Comparison of ENCODE assay signal across 23 mouse cellular contexts in the genomic region with DNA sequence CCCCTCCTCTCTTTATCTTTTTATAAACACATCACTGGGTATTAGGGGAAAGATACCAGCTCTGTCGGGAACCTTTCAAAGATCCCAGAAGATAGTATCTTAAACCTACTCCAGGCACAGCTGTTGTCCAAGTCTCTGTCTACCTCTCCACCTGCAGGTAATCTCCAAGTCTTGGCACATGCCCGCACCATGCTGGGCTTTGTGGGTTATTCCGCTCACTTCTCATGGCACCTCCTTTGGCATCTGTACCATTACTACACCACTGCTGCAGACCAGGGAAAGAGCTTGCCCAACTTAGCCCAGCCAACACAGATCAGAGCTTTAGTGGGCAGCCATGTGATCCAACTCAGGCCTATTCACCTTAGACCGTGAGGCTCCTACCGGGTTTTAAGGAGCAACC.
"Had no signal": no experiment of that assay in that cellular context is flagged by ENCODE, and none has a peak within 500 bp of the region (broad histone marks: within the 10 kb centered on the region; RNA-seq: fewer than 3 reads in every experiment).

No protein-coding gene starts in this region.

- H3K27me3 ChIP-seq: heart, embryonic 12.5 days; hindbrain, embryonic 13.5 days; hindbrain, embryonic 15.5 days; kidney, embryonic 15.5 days; limb, embryonic 15.5 days; liver, embryonic 13.5 days had no signal

- H3K9ac ChIP-seq: heart, embryonic 12.5 days; hindbrain, embryonic 13.5 days; hindbrain, embryonic 15.5 days; kidney, embryonic 15.5 days; limb, embryonic 13.5 days; limb, embryonic 15.5 days; liver, embryonic 13.5 days; liver, embryonic 15.5 days had no signal

- H3K27ac ChIP-seq: hindbrain, embryonic 13.5 days; hindbrain, embryonic 15.5 days; hindbrain, postnatal 0 days; kidney, embryonic 15.5 days; kidney, postnatal 0 days; limb, embryonic 13.5 days; liver, embryonic 13.5 days; liver, embryonic 15.5 days had no signal

- ATAC-seq: intestine, embryonic 16.5 days had no signal

- H3K9me3 ChIP-seq: heart, embryonic 12.5 days; hindbrain, embryonic 13.5 days; hindbrain, embryonic 15.5 days; kidney, embryonic 15.5 days; limb, embryonic 13.5 days; limb, embryonic 15.5 days; liver, embryonic 13.5 days; liver, embryonic 15.5 days had no signal

- H3K36me3 ChIP-seq: heart, embryonic 12.5 days; hindbrain, embryonic 13.5 days; hindbrain, embryonic 15.5 days; kidney, embryonic 15.5 days; limb, embryonic 13.5 days; limb, embryonic 15.5 days; liver, embryonic 13.5 days; liver, embryonic 15.5 days had no signal

- H3K4me1 ChIP-seq: heart, embryonic 12.5 days; liver, embryonic 13.5 days; liver, embryonic 15.5 days had no signal

- H3K4me2 ChIP-seq: heart, embryonic 12.5 days; hindbrain, embryonic 15.5 days; limb, embryonic 13.5 days; liver, embryonic 11.5 days; liver, embryonic 13.5 days; liver, embryonic 15.5 days had no signal

- H3K4me3 ChIP-seq: heart, embryonic 12.5 days; hindbrain, embryonic 13.5 days; hindbrain, embryonic 15.5 days; kidney, embryonic 15.5 days; limb, embryonic 13.5 days; limb, embryonic 15.5 days; liver, embryonic 13.5 days; liver, embryonic 15.5 days had no signal

- DNase-seq: gastrocnemius, adult 2 months; gastrocnemius, postnatal 10 days; gastrocnemius, postnatal 25 days; kidney, adult 11 months; kidney, adult 2 months; kidney, adult 9 months; kidney, postnatal 14 days; kidney, postnatal 36 days; layer of hippocampus, adult 9-11 months; layer of hippocampus, postnatal 36 days; left cerebral cortex, postnatal 4 days; liver, embryonic 13.5 days had no signal
